Mouse (Mus musculus) E14TG2a.4 (cell line): Measurements from ENCODE around the gene Ggt6.

Source experiments
- CTCF ChIP-seq: conservative IDR thresholded peaks from 2 replicates; pipeline ENCODE4 v1.5.1; 2014; ENCODE audit warnings: low read length
- NANOG ChIP-seq: IDR thresholded peaks from 2 replicates; pipeline ENCODE4 v1.6.1; 2014; ENCODE audit warnings: borderline replicate concordance, low read length, mixed read lengths
- POU5F1 ChIP-seq: IDR thresholded peaks from 2 replicates; pipeline ENCODE4 v1.6.1; 2014; ENCODE audit warnings: low read length, borderline replicate concordance

GRCm38 (mm10) chr11:72406079-72406675 lies 29.1 kb upstream of the Ggt6 start:
- TF ChIP-seq CTCF: no peak
- no peak for TF ChIP-seq POU5F1
- TF ChIP-seq NANOG: no peak
